Mouse (Mus musculus): ENCODE measurements around the gene Fcnb.
A peak's percentile ranks its signal among the peaks of the same experiment; 100 is the strongest.

The Fcnb gene

DNA sequence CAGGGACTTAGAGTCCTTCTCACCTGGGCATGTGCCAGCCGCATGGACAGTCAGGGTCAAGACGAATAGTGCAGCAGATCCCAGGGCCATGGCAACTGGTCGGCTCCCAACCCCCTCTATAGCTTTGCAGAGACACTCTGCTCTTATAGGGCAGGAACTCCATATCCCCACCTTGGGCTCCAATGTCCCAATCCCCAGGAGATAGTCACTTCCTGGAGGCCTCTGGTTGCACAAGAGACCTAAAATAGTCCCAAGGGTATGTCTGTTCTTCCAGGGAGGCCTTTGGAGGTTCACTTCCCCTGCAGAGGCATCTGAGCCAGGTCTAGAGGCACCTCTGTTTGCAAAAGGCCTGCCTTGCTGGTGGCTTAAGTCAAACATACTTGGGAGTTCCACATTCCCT is at the start of gene Fcnb:
Gene Fcnb, minus strand, starts transcription at position 118 of the 400 bp plus-strand sequence.
- DNase-seq = no peak

DNA sequence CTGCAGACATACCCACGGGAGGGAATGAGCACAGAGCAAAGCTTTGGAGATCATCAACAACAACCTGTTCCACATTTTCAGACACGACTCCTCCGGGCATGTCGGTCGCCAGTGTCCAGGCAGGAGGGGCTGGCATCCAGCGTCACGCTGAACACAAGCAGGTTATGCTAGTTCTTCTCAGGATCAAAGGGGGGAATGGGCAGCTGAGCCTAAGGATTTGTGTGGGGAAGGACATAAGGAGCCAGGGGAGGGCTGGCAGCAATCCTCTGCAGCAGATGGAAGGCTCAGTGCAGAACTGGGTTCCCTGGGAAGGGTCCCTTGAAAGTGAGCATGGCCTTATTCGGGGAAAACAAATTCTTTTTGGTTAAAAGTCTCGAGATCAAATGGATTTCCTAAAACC is 49.1 kb upstream of the Fcnb start:
- no peak for DNase-seq

DNA sequence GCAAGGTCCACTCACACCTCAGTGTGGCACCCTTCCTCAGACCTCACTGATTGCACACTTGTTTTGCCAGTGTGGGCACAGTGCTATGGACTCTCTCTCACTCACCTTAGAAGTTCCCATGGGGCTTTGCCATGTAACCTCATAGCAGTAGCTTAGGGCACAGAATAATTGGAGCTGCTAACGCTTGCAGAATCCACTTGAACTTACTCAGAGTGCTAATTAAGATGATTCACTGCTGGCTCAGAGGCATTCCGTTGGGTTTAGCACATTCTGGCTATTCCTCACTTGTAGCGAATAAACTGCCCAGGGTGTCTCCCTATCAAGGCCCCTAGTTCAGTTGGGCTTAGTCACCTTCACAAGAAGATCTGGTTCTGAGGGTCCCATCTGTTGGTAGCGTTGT is 47.4 kb upstream of the Fcnb start:
- DNase-seq = no peak

DNA sequence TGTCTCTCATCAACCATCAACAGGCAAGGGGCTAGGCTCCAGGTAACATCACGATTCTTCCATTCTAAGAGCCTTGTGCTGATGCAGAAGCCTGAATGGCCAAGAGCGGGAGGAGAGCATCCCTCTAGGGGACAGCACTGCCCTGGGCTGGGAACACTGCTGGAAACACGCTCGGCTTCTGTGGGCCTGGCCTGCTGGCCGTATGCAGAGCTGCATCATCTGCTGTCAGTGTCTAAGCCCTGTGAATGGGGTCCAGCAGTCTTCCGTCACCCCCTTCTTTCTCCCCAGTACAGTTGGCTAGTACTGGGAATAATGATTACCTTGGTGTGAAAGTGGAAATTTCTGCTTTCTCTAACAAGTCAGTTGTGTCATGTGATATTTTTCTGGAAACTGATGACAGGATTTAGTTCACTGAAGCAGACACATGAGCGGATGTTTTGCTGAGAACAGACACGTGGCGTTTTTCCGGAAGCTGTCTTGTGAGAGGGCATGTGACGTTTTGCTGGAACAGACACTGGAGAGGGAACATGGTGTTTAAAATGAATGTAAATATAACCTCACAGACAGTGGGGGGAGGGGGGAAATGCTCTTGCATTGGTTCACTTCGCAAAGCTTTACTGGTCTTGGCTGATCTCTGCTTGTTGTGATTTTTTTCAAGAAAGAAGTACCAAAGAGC is 42.2 kb upstream of the Fcnb start:
- peak; percentile 43 for DNase-seq

DNA sequence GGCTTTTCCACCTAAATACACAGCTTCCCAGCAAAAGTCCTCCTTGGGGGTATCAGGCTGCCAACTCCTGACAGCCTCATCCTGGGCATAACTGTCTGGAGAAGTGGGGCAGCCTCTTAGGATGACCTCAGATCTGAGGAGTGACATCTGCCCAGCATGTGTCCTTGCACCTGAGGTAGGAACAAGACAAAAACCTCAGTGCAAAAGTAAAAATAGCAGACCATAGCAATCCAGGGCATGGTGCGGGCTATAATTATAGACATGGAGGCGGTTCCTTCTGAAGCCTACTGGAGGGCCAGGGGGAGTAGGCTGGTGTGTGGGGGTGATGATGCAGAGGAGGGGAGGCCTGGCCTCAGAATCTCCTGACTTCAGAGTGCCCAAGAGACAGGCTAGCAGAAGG is 39.2 kb upstream of the Fcnb start:
- DNase-seq = no peak

DNA sequence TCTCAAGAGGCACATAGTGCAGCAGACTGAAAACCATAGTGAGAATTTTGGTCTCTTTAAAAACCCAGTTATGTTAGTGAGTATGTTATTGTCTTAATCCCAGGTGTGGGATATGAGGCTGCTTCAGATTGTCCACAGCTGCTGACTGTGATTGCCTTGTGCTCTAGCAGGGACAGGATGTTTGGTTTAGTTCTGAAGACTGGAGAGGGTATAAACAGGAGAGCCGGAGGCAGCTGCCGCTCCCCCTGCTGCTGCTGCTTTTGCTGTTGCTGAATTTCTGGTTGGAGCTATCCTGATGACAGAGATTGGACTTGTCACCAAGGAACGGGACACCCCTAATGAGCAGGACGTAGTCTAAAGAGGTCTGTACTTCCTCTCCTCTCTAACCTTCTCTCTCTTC is 36.6 kb upstream of the Fcnb start:
- no peak for DNase-seq

DNA sequence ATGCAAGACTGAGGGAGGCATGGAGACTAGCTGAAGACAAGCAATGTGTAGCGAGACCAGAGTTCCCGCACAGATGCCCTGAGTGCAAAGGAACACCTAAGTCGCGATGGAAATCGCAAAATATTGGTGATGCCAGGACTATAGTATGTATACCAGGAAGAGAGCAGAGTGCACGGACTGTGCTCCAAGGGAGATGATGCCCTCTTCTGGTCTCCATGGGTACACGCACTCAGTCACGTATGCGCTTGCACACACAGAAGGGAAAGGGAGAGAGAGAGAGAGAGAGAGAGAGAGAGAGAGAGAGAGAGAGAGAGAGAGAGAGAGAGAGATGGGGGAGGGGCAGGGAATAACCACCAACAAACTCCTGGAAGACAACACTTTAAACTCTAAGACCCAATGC is 35.7 kb upstream of the Fcnb start:
- DNase-seq = no peak

DNA sequence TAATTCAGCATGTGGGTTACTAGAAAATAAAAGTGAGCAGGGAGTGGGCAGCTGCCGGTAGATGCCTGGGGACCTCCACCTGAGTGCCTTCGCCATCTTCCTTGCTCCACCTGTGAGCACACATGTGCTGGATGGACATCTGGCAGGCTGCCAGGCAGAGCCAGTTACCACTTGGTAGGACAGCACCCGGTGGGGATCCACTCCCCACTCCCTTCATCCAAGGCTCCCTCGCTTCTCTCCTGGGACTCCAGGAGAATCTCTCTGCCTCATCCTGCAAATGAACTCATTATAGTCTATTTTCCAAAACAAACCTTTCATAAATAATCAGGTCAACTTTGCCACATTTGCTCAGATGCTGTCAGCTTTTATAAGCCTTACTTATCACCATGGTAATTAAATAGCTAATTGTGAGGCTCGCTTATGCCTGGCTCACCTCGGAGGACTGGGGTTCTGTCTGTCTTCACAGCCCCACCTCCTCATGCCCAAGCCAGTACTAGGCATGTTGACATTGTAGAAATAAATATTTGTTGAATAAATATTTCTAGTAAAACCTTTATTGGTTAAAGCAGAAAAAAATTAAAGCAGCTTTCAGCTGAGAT is 33.9 kb upstream of the Fcnb start:
- DNase-seq = no peak

DNA sequence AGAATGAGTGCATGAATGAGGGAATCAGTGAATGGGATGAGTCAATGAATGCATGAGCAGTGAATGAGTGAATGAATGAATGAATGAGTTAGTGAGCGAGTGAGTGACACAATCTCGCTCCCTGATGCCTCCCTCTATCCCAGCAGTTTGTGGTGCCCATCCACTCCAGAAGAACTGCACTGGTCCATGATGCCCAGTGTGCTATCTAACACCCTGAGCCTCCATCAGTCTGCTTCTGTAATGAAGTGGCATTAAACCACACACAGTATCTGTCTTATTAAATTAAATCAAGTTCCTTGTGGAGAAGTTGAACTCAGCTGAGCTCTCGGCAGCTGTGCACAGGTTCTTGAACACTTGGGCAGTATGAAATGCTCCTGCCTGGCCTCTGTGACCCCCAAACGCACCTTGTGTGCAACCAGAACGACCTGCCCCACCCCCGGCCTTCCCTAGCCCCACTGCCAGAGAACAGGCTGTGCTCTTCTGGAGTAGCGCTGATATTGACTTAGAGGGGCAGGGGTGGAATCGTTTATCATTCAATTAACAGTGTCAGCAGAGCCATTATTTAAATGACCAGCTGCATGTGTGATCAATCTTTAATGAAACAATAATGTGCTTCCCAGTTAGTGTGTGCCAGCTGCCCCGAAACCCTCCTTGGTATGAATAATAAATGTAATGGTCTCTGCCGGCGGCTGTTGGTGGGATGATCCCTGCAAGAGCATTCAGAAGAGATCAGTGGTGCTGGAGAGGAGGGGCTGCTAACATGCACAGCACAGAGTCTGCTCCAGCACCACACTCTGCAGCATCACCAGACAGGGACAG is 33.0 kb upstream of the Fcnb start:
- no peak for DNase-seq

DNA sequence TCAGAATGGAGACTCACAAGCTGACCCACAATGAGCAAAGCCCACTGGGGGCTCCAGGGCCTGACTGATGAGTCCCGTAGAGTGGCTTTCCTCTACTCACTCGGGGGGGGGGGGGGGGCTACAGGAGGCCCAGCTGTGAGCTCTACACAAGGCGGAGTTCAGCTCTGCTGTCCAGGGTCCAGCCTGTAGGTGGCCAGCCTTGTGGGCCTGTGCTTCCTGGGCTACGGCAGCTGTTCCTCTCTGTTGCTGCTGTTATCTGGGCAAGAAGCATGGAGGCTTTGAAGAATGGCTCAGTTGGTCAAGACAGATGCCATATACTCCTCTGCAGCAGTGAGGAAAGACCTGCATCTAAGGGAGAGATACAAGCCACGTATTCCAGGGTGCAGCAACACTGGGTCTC is 24.1 kb upstream of the Fcnb start:
- no peak for DNase-seq

DNA sequence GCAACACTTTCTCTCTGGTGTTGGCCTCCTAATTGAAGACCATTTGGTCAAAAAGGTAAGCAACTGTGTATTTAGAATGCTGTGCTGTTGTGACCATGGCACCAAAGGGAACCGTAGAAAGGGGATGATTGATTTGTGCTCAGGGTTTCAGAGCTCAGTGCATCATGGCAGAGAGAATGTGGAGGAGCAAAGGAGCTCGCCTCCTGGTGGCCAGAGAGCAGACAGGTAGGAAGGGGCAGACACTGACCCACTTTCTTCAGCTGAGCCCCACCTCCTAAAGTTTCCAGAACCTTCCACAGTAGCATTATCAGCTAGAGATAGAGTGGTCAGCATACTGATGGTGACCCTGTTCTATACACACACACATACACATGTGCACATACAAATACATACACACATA is 21.3 kb upstream of the Fcnb start:
- DNase-seq = no peak

DNA sequence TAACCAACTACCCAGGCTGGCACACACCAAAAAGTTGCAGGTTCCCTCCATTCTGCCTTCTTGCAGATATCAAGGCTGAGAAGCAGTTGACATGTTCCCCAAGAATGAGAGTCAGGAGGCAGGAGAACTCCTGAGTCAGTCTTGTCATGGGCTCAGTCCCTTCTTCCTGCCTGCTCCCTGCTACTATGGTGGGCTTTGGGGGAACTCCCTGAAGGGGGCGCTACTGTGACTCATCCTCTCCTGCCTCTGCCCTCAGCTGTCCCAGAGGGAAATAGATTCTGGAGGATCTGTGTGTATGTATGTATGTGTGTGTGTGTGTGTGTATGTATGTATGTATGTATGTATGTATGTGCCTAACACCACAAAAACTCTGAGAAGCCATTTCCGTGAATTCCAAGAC is 19.0 kb upstream of the Fcnb start:
- DNase-seq = no peak

DNA sequence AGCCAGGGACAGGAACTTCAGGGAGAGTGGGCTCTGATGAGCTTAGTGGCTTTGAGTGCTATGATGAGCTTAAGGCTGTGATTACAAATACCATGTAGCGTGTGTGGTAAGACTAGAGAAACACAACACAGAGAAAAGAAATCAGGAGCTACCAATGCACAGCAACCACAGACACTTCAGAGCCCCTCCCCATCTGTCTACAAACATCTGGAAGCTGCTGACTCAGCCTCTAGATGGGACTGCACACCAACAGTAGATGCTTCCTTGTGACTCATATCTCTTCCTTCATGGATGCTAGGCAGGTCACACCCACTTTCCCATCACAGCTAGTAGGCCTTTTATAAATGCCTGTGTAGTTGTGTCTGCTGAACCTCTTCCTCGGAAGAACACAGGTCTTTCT is 17.2 kb upstream of the Fcnb start:
- DNase-seq = no peak

DNA sequence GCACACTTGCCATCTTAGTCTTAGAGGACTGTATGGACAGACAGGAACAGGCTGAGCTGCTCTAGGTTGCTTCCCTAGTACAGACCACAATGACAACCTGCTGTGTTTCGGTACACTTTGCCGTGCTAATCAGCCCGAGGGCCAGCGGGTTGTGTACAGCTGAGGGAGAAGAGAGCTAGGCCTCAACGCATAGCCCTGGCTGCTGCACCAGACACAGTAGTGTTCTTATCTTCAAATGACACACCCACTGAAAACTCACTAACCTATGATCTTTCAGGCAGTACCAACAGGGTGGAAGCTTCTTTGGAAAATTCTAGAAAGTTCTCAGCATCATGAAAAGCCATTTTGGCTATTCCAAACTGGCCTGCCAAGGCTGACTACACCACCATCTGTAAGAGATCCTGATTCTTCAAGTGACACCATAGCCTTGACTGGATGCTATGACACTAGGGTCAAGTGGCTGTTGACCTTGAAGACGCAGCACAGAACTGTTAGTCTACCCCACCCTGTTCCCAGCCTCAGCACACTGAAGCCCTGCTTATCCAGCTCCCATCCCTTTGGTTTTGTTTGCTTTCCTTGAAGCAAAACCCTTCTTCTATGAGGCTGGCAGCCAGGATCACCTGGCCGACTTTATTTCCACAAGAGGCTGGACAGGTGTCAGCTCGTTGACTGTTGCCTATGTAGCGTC is 16.3 kb upstream of the Fcnb start:
- no peak for DNase-seq

DNA sequence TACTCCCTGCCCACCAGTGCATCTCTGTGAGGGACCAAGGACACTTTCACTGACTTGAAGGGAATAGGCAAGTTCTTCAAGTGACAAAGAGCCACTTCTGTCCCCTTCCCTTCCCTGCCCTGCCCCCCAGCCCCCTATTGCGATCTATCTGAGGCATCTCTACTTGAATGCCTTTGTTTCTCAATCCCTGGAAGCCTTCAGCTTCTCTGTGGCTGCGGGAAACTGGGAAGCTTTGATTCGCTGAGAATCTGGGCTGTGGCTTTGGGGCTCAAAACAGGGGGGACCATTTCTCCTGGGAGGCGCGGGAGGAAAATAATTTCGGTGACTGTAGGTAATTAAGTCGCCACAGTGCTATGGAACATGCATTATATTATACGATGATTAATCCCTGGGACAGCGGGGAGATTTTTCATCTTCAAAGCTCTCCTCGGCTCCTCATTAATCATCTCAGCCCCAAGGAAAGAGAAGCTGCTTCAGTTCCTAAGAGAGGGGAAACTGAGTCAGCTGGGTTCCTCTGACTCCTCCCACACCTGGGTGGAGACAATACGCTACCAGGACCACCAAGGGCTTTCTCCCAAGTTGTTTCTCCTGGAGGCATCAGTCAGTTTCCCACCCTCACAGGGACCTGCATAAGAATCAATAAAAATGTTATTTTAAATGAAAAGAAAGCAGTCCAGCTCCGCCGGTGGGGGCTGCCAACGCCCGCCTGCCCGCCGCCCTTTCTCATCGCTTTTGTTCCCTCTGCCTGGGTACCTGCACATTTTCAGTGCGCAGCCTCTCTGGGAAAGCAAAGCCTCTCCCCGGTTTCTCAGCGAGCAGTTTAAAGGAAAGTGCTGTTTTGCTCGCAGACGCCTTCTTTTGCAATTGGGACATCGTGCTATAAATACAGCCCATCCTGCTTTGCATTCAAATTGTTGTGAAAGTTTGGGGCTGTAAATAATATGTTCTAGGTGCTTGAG is 14.1 kb upstream of the Fcnb start:
- no peak for DNase-seq

DNA sequence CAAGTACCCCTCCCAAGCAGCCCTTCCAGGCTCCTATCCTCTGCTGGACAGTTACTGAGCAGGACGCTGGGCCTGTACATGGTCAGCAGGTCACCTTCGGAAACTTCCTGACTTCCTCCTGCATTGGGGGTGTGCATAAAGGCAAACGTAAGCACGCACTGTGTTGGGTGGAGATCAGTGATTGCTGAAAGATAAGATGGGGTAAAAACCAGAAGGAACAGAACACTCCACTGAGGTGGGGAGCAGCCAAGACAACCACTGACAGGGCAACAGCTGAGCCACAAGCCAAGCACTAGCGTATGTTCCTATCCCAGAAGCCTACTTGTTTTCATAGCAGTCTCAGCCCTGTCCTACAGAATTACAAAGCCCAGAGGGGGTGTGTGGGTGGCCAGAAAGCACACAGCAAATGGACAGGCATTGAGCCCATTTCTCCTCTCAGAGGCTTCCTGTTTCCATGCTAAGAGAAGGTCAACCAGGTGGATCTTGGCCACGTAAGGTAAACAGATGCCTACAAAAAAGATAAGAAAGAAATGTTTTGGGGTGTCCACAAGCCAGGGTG is 12.1 kb upstream of the Fcnb start:
- no peak for DNase-seq

DNA sequence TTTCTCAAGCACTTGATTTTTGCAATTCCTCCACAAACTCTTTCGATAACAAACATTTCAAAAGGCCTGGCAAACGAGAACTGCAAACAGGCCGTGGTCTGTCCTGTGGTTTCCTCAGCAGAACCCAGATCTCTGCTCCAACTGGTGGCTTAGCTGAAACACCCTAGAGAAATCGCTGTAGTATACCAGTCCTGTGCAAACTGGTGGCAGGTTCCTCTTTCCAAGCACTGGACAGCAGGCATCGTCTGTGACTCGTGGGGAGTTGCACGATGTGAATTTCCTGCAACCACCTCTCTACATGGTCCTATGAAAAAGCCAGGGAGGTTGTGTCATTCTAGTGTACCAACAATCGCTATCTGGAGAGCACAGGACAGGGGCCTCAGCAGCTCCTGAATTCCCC is 7.4 kb upstream of the Fcnb start:
- DNase-seq = peak; percentile 25

DNA sequence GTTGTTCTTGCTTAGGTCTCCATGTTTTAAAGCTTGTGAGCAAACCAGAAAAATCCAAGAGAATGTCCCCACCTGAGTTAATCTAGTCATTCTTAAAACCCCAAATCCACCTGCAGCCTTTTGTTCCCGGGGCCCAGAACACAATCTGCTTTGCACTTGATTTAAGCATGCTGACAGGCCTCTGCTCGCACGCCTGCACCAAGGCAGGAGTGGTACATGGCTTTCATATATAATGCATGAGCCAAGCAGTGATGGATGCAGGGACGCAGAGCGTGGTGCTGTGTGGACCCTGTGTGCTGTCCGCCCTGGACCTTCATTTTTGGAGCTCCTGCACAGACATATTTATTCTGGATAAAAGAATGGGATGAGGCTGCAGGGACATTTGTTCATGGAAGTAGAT is 6.4 kb upstream of the Fcnb start:
- no peak for DNase-seq

DNA sequence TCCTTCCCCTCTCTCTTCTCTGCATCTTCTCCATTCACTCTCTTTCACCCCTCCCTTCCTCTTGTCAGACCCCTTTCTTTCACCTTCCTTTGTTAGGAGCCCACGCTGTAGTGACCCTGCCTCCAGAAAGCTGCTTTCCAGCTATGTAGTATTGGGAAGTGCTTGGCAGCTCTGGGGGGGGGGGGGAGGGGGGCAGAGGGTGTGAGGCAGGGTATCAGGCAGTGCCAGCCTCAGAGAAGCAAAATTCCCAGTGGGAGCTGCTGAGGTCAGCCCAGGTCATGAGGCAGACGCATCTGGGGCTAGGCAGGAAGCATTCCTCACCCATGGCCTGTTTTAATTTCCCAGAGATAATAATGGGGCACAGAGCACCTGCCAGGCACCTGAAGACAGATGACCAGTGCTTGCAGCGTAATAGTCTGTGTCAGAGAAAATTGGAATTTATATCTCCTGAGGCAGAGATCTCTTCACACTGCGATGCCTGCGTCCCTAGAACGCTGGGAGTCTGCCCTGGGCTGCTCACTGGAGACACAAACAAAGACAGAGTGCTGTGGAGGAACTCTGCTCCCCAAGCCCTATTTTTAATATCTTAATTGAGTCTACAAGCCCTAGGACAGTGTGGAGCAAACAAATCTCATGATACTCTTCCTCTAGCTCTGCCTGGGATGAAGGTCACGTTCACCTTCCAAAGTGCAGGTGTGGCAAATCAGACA is 5.8 kb upstream of the Fcnb start:
- DNase-seq = no peak

DNA sequence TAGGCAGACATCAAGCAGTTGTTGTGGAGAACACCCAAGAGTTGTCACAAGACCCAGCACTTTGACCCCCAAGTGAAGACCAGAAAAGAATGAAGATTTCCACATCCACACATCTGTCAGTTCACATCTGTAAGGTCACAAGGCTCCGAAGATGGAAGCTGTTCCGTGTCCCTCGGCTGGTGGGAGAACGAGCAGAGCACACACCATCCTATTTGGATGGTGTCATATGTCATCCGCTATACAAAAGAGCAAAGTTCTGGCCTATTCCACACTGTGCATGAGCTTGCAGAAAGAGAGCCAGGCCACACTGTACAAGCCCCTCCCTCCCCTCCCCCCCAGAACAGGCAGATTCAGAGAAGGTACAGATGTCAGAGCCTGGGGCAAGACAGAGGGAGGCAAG is 4.4 kb upstream of the Fcnb start:
- no peak for DNase-seq

DNA sequence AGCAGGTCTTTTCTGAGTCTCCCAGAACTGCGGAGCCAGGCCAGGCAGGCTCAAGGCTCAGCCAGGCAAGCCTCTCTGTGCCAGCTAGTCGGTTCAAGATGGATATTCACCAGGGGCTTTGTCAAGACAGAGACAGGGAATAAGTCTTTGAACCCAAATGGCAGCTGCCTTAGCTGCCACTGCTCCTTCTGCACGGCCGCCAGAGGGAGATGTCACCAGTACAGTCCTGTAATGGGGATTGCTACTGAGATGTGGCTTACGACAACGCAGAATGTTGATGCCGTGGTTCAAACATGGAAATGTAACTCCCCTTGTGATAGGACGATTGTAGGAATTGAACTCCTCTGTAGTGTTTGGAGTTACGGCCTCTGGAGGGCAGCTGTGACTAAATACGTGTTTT is 1.4 kb upstream of the Fcnb start:
- no peak for DNase-seq
